Mouse (Mus musculus) gastrocnemius, postnatal 36 days (tissue): ENCODE data around the gene Sfxn3. TPM values are rescaled to one million over a fixed set of nuclear protein-coding genes. Genes with fewer than 3 reads are reported as not detected.
"Not testable (repeated sequence)": the region's sequence is repeated elsewhere in the genome, so short reads cannot be mapped to it uniquely, and the experiment has no call there.

ENCODE experiments used
- DNase-seq, 2 experiments: peaks; one replicate each; pipeline ENCODE4 v3.0.0; 2022
- intact Hi-C: fragments of 180-260 bp; cut with DNase I; formaldehyde crosslinking; loops from one replicate; pipeline ENCODE4 v1.15.1; 2025
- total RNA-seq, 2 experiments: library from RNA; stranded (reverse); gene quantifications; 2 replicates each; pipeline ENCODE4 v1.2.3; 2021

Gene Sfxn3
- total RNA-seq, 2 experiments from 2014 or later: 17.8 to 19.8 TPM

- intact Hi-C loops: no loop called here
- peak; percentile 85 to 86 for DNase-seq
Measured at GRCm38 (mm10) chr19:45017216-45017771, 30.0 kb upstream of the Sfxn3 start.

GRCm38 (mm10) chr19:45017909-45018308 is 29.4 kb upstream of the Sfxn3 start:
- intact Hi-C loops: no loop called here
- peak; percentile 86 to 87 for DNase-seq

- no peak for DNase-seq
- intact Hi-C loops: no loop called here
Measured at GRCm38 (mm10) chr19:45018351-45018831, 28.9 kb upstream of the Sfxn3 start.

GRCm38 (mm10) chr19:45020348-45020747 is 27.0 kb upstream of the Sfxn3 start:
- peak in 1 of 2 experiments; percentile 75 for DNase-seq
- intact Hi-C loops: no loop called here

- intact Hi-C loops: no loop called here
- DNase-seq: no peak
Measured at GRCm38 (mm10) chr19:45021362-45021761, 25.9 kb upstream of the Sfxn3 start.

DNA sequence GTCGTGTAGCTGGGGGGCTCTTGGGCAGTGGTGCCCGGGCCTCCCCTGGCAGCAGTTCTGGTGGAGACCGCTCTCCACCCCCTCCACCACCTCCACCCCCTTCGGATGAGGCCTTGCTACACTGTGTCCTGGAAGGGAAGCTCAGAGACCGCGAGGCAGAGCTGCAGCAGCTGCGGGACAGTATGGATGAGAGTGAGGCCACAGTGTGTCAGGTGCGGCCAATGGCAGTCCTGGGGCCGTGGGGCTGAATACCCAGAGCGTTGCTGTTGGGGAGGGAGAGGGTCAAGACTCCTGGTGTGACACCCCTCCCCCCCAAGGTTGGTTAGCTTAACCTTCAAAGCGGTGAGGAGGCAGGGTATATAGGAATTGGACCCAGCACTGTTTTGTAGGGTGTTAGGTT is 23.3 kb upstream of the Sfxn3 start:
- intact Hi-C loops: no loop called here
- no peak for DNase-seq

GRCm38 (mm10) chr19:45024775-45025174 is 22.5 kb upstream of the Sfxn3 start:
- intact Hi-C loops: no loop called here
- DNase-seq: no peak

GRCm38 (mm10) chr19:45025937-45026568 is 21.2 kb upstream of the Sfxn3 start:
- intact Hi-C loops: no loop called here
- no peak for DNase-seq

DNA sequence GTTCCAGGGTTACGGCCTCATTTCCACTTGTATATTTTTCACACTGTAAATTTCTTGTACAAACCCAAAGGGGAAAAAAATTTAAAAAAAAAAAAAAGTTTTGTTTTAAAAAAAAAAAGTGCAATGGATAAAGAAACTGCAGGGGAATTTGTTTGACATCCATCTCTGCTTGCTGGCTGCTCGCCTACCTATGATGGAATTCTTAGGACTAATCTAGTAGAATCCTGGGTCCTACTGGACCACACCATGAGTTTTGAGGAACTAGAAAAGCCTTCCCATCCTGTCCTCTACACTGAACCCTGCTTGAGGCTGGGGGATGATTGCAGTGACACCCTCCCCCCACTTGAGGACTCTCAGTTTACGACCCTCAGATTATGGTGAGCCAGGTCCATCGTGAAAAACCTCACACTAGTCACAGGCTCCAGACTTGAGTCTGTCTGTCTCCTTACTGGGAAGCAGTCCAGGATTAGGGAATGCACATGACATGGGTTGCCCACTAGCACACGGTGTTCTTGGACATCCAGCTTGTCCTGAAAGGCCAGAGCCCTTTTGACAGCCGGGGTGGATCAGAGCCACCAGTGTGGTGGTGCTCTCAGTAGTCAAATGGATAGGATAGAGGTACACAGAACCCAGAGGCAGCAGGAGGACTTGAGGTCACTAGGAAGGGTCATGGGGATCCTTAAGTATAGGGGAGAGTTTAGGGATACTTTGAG is 20.2 kb upstream of the Sfxn3 start:
- DNase-seq: peak in 1 of 2 experiments; percentile 53
- intact Hi-C loops: no loop called here

GRCm38 (mm10) chr19:45027848-45028247 is 19.5 kb upstream of the Sfxn3 start:
- no peak for DNase-seq
- intact Hi-C loops: no loop called here

- intact Hi-C loops: no loop called here
- no peak for DNase-seq
Measured at GRCm38 (mm10) chr19:45028746-45029145, 18.6 kb upstream of the Sfxn3 start.

GRCm38 (mm10) chr19:45029571-45029970 is 17.7 kb upstream of the Sfxn3 start:
- no peak for DNase-seq

GRCm38 (mm10) chr19:45030111-45030510 is 17.2 kb upstream of the Sfxn3 start:
- intact Hi-C loops: loop anchor here (2.0 kb wide), 1 partner anchor 17 kb away; no protein-coding TSS in a partner anchor
- DNase-seq: peak; percentile 58 to 66

More at GRCm38 (mm10) chr19:45029571-45029970, 17.7 kb upstream of the Sfxn3 start:
- intact Hi-C loops: no loop called here

DNA sequence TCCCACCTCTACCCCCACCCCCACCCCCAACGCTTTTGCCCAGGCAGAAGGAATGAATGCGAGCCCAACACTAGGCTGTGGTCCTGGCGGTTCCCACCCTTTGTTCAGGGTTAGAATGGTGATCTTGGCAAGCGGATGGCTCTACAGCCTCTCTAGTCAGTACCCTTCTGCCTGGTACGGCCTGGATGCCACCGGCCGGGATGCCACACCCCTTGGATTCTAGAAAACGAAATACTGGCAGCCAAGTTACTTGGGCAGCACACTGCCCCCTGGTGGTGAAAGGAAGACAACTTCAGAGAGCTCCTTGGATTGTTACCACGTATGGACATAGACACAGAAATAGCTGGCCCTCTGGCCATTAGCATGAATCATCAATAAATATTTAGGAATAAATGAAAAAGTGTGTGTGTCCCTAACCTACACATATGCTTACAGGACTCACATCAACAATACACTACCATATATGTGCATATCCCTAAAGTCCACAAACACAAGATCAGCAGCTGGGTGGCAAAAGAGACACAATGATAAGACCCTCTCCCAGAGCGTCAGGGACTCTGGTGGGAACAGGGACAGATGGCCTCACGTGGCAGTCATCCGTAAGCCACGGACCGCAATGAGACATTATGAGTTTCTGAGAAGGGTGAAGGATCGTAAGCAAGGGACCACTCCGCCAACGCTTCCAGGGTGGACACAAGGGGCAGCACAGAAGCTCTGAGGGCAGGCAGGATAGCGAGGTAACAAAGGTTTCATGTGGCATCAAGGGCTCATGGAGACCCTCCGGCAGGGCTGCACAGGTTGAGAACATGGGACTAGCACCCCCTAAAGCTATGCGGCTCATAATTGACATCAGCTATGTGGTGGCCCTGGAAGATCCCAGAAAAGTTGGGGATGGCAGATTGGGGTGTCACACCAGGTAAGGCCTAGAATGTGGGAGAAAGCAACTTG is 16.3 kb upstream of the Sfxn3 start:
- intact Hi-C loops: loop anchor here (2.0 kb wide), 1 partner anchor 18 kb away; no protein-coding TSS in a partner anchor
- DNase-seq: peak; percentile 59 to 74

GRCm38 (mm10) chr19:45031780-45032179 is 15.5 kb upstream of the Sfxn3 start:
- intact Hi-C loops: loop anchor here (2.0 kb wide), 1 partner anchor 19 kb away; no protein-coding TSS in a partner anchor
- DNase-seq: peak; percentile 75 to 76

- intact Hi-C loops: no loop called here
- peak in 1 of 2 experiments; percentile 22 for DNase-seq
Measured at GRCm38 (mm10) chr19:45032570-45033332, 14.6 kb upstream of the Sfxn3 start.

DNA sequence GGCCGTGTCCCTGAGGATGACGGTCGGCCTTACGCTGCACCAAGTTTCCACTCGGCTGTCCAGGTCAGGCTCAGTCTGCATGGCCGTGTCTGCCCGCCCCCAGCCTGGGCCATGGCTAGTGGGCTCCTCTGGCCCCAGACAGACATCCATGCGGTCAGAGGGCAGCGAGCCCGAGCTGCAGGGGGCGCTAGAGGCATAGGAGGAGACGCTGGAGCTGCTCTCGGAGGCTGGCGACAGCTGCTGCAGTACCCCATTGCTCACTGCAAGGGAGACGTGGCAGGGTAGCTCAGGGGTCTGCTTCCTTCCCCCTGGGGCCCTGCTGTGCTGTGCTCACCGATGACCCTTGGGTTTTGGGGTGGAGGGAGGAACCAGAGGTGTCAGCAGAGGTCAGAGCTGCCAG is 10.4 kb upstream of the Sfxn3 start:
- peak; percentile 59 to 66 for DNase-seq
- intact Hi-C loops: no loop called here

DNA sequence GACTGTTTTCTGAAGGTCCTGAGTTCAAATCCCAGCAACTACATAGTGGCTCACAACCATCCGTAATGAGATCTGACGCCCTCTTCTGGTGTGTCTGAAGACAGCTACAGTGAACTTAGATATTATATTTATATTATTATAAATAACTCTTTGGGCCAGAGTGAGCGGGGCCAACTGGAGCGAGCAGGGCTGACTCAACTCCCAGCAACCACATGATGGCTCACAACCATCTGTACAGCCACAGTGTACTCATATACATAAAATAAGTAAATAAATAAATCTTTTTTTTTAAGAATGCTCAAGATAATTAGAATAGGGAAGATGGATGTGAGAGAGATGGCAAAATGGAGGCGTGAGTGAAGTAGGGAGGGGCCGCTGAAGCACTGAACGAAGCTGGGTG is 9.1 kb upstream of the Sfxn3 start:
- intact Hi-C loops, DNase-seq: not testable (repeated sequence)

DNA sequence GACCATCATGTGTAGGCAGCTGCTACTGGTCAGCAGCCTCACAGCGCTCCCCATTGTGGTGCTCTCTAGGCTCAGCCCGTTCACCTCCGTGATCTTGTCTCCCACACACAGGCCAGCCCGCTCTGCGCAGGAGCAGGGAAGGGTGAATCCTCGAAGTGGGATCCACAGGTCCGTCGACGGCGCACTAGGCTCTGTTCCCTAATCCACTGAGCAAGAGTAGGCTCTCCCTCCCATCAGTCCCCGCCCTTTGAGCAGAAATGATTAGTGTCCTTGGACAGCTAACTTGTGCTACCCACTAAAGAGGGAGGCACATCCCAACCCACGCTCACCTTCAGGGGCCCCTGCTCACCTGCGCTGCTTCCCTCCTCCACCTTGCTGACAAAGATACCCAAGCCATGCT is 7.1 kb upstream of the Sfxn3 start:
- intact Hi-C loops: no loop called here
- DNase-seq: no peak
